Mouse (Mus musculus): ENCODE measurements around the gene B230104I21Rik.

Gene B230104I21Rik

GRCm38 (mm10) chr4:154393196-154394122 lies 57.5 kb downstream of the B230104I21Rik start:
- no peak for DNase-seq (ENCODE audit: low spot score)

GRCm38 (mm10) chr4:154394123-154394722 lies 58.3 kb downstream of the B230104I21Rik start:
- no peak for DNase-seq (ENCODE audit: low spot score)

GRCm38 (mm10) chr4:154396652-154397301 lies 60.9 kb downstream of the B230104I21Rik start:
- no peak for DNase-seq (ENCODE audit: low spot score)
